Mouse (Mus musculus) megakaryocyte, adult 5-6 weeks (primary cell): ENCODE results near the gene Clasp2. TPM values are rescaled to one million over a fixed set of nuclear protein-coding genes. Genes with fewer than 3 reads are reported as not detected.
A peak's percentile ranks its signal among the peaks of the same experiment; 100 is the strongest.
"Not testable (repeated sequence)": the region's sequence is repeated elsewhere in the genome, so short reads cannot be mapped to it uniquely, and the experiment has no call there.

Experiments used
- ATAC-seq: 2 replicates; pipeline ENCODE4 v1.8.0; 2016; ENCODE audit warnings: mild to moderate bottlenecking, inconsistent platforms; ENCODE audit not compliant: poor library complexity, severe bottlenecking
- total RNA-seq, 2 experiments: library from RNA; stranded (forward) in 1 of 2; stranded (reverse) in 1 of 2; fragments of 153-499, 151-499 nt in 1 of 2; fragments of 221-1000, 200-1000 nt in 1 of 2; gene quantifications; 2 replicates each; pipeline versions ENCODE4 v1.2.3 to v1.2.4; 2015 to 2017

Clasp2 gene
- total RNA-seq, 2 experiments from 2014 or later, result 32.2 TPM

DNA sequence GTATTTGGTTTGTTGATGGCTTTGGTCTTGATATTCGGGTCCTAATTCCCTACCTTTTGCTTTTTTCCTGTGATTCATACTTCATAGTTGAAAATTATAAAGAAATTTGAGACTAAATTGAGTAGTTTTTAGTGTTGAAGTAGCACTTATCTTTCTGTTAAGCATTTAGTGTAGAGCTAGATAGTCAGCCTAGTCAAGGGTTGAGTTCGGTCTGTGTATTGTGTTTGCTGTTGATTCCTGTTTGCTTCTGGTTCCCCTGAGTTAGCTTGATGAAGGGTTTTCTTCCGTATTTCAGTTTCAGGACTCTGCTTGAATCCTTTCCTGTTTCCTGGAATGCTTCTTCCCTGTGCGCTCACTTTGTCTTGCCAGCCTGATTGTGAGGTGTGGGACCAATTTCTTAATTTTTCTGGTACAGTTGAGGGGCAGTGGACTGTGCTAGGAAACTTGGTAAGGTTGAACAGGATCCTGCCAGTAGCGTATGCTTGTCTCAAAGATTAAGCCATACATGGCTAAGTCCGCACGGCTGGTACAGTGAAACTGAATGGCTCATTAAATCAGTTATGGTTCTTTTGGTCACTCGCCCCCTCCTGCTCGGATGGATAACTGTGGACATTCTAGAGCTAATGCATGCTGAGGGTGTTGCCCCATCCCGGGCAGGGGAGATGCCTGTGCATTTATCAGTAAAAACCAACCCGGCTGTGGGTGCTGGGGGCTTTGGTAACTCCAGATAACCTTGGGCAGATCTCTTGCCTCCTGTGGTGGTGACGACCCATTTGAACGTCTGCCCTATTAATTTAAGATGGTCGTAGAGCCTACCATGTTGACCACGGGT, 14.8 kb downstream of the Clasp2 start:
- ATAC-seq, result peak; percentile 47

DNA sequence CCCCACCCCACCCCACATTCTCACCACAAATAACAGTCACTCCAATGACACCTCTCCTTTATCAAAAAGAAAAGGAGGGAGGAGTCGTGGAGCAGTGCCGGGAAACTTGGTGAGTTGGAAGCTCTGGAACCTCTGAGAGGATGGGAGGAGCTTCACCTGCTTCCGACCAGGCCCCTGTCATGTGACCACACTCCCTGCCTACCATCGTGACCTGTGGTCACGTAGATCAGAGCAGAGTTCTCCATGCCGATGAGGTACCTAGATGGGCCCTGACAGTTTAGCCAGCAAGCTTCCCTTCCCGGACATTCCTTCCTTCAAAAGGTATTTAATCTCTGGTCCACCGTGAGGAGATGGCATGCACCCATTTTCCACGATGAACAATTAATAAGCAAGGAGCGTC, 17.2 kb downstream of the Clasp2 start:
- no peak for ATAC-seq

- ATAC-seq, result no peak
Measured at GRCm38 (mm10) chr9:113759684-113760083, 18.4 kb downstream of the Clasp2 start.

DNA sequence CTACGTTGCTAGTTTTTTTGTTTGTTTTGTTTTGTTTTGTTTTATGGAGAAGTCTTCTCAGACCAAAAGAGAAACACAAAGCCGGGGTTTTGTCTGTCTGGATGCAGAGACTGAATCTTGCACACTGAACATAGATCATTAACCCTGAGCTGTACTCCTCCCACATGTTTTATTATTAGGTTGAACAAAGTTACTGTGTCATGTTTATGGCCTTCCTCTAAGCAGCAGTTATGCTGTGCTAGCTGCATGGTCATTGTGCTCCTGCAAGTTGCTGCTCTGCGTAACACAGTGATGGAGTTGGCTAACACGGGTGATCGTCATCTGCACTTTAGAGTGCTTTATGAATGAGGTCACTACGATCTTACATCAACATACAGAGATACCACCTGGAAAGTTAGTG, 21.1 kb downstream of the Clasp2 start:
- no peak for ATAC-seq

GRCm38 (mm10) chr9:113763123-113763522, 21.9 kb downstream of the Clasp2 start:
- ATAC-seq, result no peak

DNA sequence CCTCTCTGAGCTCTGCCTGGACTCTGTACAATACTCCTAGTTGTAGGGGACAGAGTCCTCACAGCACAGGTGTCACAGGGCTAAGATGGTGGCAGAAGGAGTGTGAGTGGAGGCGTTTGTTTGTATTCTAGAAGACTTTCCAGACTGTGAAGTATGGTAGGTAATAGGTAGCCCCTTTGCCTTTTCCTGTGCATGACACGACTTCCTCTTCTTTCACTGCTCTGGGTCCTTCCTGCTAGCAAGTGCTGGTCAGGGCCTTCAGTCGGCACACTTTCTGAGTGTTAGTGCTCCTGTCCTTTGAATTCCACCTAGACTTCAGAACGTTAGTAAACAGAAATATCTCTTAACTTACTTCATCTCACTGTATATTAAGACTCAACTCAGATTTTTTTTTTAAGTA, 29.4 kb downstream of the Clasp2 start:
- peak; percentile 69 for ATAC-seq

GRCm38 (mm10) chr9:113780863-113781262, 39.6 kb downstream of the Clasp2 start:
- peak; percentile 64 for ATAC-seq

- peak; percentile 79 for ATAC-seq
Measured at GRCm38 (mm10) chr9:113782362-113783005, 41.2 kb downstream of the Clasp2 start.

GRCm38 (mm10) chr9:113783674-113784073, 42.4 kb downstream of the Clasp2 start:
- peak; percentile 55 for ATAC-seq

- ATAC-seq, result not testable (repeated sequence)
Measured at GRCm38 (mm10) chr9:113789283-113789682, 48.0 kb downstream of the Clasp2 start.

- ATAC-seq, result peak; percentile 88
Measured at GRCm38 (mm10) chr9:113792651-113793512, 51.6 kb downstream of the Clasp2 start.

GRCm38 (mm10) chr9:113793513-113793905, 52.2 kb downstream of the Clasp2 start:
- no peak for ATAC-seq

DNA sequence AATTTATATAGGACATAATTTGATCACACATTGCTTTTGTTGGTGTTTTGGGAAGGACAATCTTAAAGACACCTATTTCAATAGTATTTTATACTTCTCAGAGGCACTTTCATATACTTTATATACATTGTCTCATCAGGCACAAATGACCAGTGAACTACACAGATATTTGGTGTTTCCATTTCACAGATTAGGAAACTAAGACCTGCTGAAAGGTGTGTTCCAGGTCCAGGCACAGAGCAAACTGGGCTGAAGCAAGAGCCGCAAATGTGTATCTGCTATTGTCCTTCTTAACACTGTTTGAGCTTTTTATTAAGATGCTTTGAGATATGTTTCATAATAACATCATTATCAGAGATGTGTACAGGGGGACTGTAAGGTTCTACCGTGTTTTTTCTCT, 52.7 kb downstream of the Clasp2 start:
- ATAC-seq, result no peak

DNA sequence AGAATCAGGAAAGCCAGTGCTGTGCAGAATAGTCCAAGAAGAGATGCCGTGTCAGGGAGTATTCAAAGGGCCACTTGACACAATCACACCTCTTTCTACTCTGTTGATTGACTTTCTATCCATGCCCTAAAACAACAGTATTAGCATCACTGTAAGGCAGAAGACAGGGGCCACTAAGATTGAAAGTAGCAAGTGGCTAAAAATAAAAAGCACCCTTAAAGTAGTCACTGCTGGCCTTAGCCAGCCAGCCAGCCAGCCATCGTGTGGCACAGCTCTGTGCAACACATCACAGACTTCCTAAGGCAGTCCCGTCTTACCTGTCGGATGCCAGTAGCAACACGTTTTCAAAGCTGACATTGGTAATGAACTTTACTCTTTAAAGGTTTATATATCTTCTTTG, 55.9 kb downstream of the Clasp2 start:
- ATAC-seq, result no peak

GRCm38 (mm10) chr9:113800671-113801070, 59.4 kb downstream of the Clasp2 start:
- peak; percentile 73 for ATAC-seq

- no peak for ATAC-seq
Measured at GRCm38 (mm10) chr9:113802734-113803133, 61.5 kb downstream of the Clasp2 start.

DNA sequence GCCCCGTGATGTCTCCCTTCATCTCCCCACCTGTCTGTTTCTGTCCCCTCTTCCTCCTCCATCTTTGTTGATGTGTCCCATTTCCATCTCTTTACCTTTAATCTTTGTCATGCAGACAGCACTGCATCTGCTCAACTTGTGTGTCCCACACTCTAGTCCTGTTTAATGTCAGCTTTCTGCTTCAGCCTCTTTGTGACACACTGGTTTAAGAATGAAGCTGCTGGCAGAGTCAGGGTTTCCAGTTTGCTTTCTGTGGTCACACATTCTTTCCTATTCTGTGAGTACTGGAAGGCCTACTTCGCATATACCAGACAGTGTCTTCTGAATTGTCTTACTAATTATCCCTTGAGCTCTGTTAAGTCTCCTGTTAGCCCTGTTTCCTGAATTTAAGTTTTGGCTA, 62.5 kb downstream of the Clasp2 start:
- ATAC-seq, result no peak

DNA sequence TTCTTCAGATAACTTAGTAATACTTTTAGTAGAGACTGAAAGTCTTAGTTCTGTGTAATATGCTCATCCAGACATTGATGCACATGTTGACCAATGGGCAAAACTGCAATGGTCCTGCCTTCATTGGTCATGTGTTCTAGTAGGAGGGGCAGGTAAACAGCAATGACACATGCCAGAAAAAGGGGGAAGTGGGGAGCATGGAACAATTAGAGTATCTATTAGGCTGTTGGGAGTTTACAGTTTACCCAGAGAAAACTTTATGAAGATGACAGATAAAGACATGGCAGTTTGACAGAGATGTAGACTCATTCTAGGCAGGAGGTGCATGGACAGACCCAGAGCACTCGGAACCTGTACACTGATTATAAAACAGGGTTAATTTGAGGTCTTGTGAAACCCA, 64.1 kb downstream of the Clasp2 start:
- ATAC-seq, result peak; percentile 70

- ATAC-seq, result no peak
Measured at GRCm38 (mm10) chr9:113811327-113811726, 70.1 kb downstream of the Clasp2 start.

- peak; percentile 49 for ATAC-seq
Measured at GRCm38 (mm10) chr9:113811957-113812670, 70.8 kb downstream of the Clasp2 start.

GRCm38 (mm10) chr9:113812671-113813001, 71.4 kb downstream of the Clasp2 start:
- ATAC-seq, result no peak
